Mouse (Mus musculus): ENCODE results near the gene Mfsd12. TPM values are rescaled to one million over a fixed set of nuclear protein-coding genes. Genes with fewer than 3 reads are reported as not detected.

Mfsd12 gene
- polyA plus RNA-seq (2014; fragmentation: Nextera tagmentation; extraction: Ambion mirVana) = 4.6 and 4.7 TPM in 2 replicates

DNA sequence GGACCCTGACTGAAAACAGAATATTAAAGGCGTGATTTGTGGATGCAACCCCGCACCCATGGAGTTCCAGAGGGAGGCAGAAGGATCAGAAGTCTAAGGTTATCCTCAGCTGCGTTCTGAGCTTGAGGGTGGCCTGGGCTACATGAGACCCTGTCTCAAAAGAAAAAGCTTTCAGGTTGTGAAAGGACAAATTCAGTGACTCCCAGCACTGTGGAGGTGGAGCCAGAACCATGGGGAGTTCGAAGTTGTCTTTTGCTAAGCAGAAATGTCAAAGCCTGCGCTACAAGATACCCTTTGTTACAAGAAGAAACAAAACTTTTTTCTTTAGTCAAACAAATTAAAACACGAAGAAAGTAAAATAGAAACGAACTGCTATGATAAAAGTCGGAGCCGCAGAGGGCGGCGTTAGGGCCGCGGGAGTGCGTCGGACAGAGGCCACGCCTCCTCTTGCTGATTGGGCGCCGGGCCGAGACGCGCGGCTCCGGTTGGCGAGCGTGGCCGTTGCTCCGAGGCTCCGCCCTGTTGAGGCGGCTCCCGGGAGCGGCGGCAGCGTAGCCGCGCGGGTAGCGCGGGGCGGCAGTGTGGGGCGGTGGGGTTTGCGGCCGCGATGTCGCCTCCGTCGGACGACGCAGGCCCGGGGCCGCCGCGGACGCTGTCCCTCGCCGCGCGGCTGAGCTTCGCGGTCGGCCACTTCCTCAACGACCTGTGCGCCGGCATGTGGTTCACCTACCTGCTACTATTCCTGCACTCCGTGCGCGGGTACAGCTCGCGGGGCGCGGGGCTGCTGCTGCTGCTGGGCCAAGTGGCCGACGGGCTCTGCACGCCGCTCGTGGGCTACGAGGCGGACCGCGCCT, at the start of gene Mfsd12:
Mfsd12 (plus strand) TSS at position 501 of the 854 bp plus-strand sequence.
- Histone ChIP-seq H3K36me3 (ENCODE audit: control insufficient read depth, insufficient read depth, low read length) (no peaks in the 10 kb centered on the region), H3K27me3 (ENCODE audit: control insufficient read depth, insufficient read depth, low read length) (no peaks in the 10 kb centered on the region), H3K4me3 (ENCODE audit: low read depth, low read length) (peak within 1 kb of the TSS; percentile 68), H3K27ac (ENCODE audit: low read depth, low read length) (no peak within 1 kb of the TSS; the same call in none of the 2 replicates), H3K4me2 (peak within 1 kb of the TSS; percentile 90), H3K4me1 (ENCODE audit: control insufficient read depth, insufficient read depth, low read length) (peaks cover 34% of the 10 kb centered on the region), H3K9ac (ENCODE audit: low read depth, low read length) (peak within 1 kb of the TSS; percentile 85), H3K9me3 (replicated peaks; ENCODE audit: control insufficient read depth, low read length) (no peaks in the 10 kb centered on the region)
- 4% methylated on average over 38 of the region's 79 CpGs for WGBS (ENCODE audit: insufficient replicate concordance)
- ATAC-seq (replicated peaks; ENCODE audit: insufficient number of reproducible peaks, low FRiP score, low TSS enrichment) = peak; percentile 86

DNA sequence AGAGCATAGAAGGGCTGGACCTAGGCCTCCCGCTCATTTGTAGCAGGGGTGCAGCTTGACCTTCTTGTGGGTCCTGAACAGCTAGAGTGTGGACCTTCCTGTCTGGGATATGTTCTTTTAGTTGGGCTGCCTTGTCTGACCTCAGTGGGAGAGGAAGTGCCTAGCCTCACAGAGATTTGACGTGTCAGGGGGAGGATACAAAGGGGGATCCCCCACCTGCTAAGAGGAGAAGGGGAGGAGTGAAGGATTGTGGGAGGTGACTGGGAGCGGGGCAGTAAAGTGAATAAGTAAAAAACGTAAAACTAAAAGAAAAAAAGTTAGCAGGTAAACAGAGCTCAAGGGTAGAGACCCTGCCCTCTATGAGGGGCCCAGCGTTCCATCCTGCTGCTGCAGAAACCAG, 47.7 kb upstream of the Mfsd12 start:
- H3K4me3 ChIP-seq (ENCODE audit: low read depth, low read length) = no peak overlapping the region
- ATAC-seq (replicated peaks; ENCODE audit: insufficient number of reproducible peaks, low FRiP score, low TSS enrichment) = no peak
- WGBS (ENCODE audit: insufficient replicate concordance) = 86% methylated on average over 5 of the region's 5 CpGs
- H3K4me2 ChIP-seq = no peak overlapping the region
- no peak overlapping the region for H3K9ac ChIP-seq (ENCODE audit: low read depth, low read length)
- no peaks in the 10 kb centered on the region for H3K27me3 ChIP-seq (ENCODE audit: control insufficient read depth, insufficient read depth, low read length)
- no peaks in the 10 kb centered on the region for H3K9me3 ChIP-seq (replicated peaks; ENCODE audit: control insufficient read depth, low read length)
- H3K4me1 ChIP-seq (ENCODE audit: control insufficient read depth, insufficient read depth, low read length) = peaks cover 2% of the 10 kb centered on the region
- peaks cover 55% of the 10 kb centered on the region for H3K36me3 ChIP-seq (ENCODE audit: control insufficient read depth, insufficient read depth, low read length)
- H3K27ac ChIP-seq (ENCODE audit: low read depth, low read length) = no peak overlapping the region

DNA sequence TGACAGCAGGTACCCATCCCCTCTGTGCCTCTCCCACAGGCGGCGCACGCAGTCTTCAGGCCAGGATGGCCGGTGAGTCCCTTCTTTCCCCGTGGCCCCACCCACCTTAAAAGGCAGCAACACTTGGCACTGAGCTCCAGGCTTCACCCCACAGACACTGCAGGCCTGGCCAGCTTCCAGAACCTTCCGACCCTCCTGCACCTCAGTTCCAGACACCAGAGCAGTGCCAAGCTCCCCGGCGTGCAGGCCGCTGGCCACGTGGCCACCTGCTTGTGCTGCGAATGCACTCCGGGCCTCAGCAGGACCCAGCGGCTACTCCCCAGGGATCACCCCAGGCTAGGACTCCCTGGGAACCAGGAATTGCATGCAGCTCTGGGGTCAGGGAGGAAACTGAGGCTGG, 43.7 kb upstream of the Mfsd12 start:
- Histone ChIP-seq H3K9me3 (replicated peaks; ENCODE audit: control insufficient read depth, low read length) (no peaks in the 10 kb centered on the region), H3K4me3 (ENCODE audit: low read depth, low read length) (no peak overlapping the region), H3K4me2 (no peak overlapping the region), H3K4me1 (ENCODE audit: control insufficient read depth, insufficient read depth, low read length) (peaks cover 14% of the 10 kb centered on the region), H3K9ac (ENCODE audit: low read depth, low read length) (no peak overlapping the region), H3K27me3 (ENCODE audit: control insufficient read depth, insufficient read depth, low read length) (no peaks in the 10 kb centered on the region), H3K27ac (ENCODE audit: low read depth, low read length) (no peak overlapping the region), H3K36me3 (ENCODE audit: control insufficient read depth, insufficient read depth, low read length) (peaks cover 40% of the 10 kb centered on the region)
- WGBS (ENCODE audit: insufficient replicate concordance) = 93% methylated on average over 13 of the region's 13 CpGs
- no peak for ATAC-seq (replicated peaks; ENCODE audit: insufficient number of reproducible peaks, low FRiP score, low TSS enrichment)

DNA sequence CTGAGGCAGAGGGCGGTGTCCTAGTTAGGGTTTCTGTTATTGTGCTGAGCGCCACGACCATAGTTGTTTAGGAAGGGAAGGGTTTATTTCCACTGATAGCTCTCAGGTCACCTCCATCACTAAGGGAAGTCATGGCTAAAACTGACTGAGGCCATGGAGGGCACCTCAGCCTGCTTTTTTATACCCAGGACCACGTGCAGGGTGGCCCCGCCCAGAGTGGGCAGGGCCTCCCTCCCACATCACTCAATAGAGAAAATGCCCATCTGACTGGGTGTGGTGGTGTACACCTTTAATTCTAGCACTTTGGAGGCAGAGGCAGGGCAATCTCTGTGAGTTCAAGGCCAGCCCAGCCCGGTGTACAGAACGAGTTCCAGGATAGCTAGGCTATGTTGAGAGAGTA, 43.1 kb upstream of the Mfsd12 start:
- peaks cover 35% of the 10 kb centered on the region for H3K36me3 ChIP-seq (ENCODE audit: control insufficient read depth, insufficient read depth, low read length)
- H3K27me3 ChIP-seq (ENCODE audit: control insufficient read depth, insufficient read depth, low read length) = no peaks in the 10 kb centered on the region
- WGBS (ENCODE audit: insufficient replicate concordance) = 81% methylated on average over 7 of the region's 7 CpGs

DNA sequence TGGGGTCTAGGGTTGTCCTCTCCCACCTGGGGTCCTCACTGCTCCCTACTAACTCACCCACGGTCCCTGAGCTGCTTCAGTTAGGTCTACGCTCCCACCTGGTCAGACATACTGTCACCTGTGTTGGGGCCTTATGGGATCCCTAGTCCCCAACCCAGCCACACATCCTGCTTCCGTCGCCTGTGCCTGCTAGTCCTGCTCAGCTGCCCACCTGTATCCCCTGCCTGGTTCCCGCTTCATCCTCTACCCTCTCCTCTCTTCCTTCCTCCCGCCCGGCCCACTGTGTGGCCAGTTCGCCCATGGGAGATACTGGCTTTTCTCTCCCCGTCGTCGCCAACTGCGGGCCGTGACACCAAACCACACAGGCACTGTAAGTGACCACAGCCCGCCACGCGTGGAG, 41.7 kb upstream of the Mfsd12 start:
- ATAC-seq (replicated peaks; ENCODE audit: insufficient number of reproducible peaks, low FRiP score, low TSS enrichment) = no peak
- Histone ChIP-seq H3K27ac (ENCODE audit: low read depth, low read length) (no peak overlapping the region), H3K36me3 (ENCODE audit: control insufficient read depth, insufficient read depth, low read length) (peaks cover 29% of the 10 kb centered on the region), H3K27me3 (ENCODE audit: control insufficient read depth, insufficient read depth, low read length) (no peaks in the 10 kb centered on the region), H3K4me1 (ENCODE audit: control insufficient read depth, insufficient read depth, low read length) (peaks cover 26% of the 10 kb centered on the region), H3K9ac (ENCODE audit: low read depth, low read length) (no peak overlapping the region), H3K4me2 (no peak overlapping the region), H3K4me3 (ENCODE audit: low read depth, low read length) (no peak overlapping the region), H3K9me3 (replicated peaks; ENCODE audit: control insufficient read depth, low read length) (no peaks in the 10 kb centered on the region)
- 89% methylated on average over 16 of the region's 16 CpGs for WGBS (ENCODE audit: insufficient replicate concordance)

More for the DNA sequence above, 43.1 kb upstream of the Mfsd12 start:
- Histone ChIP-seq H3K9me3 (replicated peaks; ENCODE audit: control insufficient read depth, low read length) (no peaks in the 10 kb centered on the region), H3K9ac (ENCODE audit: low read depth, low read length) (no peak overlapping the region), H3K27ac (ENCODE audit: low read depth, low read length) (no peak overlapping the region), H3K4me2 (no peak overlapping the region), H3K4me3 (ENCODE audit: low read depth, low read length) (no peak overlapping the region), H3K4me1 (ENCODE audit: control insufficient read depth, insufficient read depth, low read length) (peaks cover 20% of the 10 kb centered on the region)
- ATAC-seq (replicated peaks; ENCODE audit: insufficient number of reproducible peaks, low FRiP score, low TSS enrichment) = no peak

DNA sequence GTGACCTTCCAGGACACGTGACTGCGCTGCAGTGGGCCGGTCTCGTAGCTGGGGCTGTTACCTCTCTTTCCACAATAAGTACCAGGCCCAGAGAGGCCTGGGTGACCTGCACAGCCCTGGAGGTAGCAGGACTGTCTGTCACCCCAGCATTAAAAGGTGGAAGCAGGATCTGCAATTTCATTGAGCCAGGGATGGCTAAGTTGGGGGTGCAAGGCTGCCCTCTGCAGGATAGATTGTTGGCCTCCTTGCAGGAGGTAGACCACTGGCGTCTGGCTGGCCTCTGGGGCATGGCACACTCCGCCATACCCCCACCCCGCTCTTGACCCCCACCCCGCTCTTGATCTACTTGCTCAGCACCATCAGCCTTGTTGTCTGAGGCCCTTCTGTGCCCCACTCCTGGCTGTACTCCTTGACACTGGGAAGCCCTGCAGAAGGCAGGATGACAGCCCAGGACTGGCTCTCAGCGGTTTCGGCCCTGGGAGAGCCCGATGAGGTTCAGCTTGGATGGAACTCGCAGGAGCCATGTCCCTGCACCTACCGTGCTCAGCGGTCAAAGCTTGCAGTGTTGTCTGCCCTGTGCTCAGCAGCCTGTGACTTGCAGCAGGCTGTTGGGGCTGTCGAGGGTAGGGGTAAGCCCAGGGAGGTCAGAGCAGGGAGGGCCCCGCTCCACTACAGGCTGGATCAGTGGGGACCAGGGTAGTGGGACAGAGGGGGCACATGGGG, 40.8 kb upstream of the Mfsd12 start:
- Histone ChIP-seq H3K9ac (ENCODE audit: low read depth, low read length) (peak overlapping the region; percentile 66; the same call in 1 of the 2 replicates), H3K4me1 (ENCODE audit: control insufficient read depth, insufficient read depth, low read length) (peaks cover 26% of the 10 kb centered on the region), H3K4me3 (ENCODE audit: low read depth, low read length) (peak overlapping the region; percentile 28), H3K36me3 (ENCODE audit: control insufficient read depth, insufficient read depth, low read length) (peaks cover 23% of the 10 kb centered on the region), H3K9me3 (replicated peaks; ENCODE audit: control insufficient read depth, low read length) (no peaks in the 10 kb centered on the region), H3K27ac (ENCODE audit: low read depth, low read length) (no peak overlapping the region), H3K27me3 (ENCODE audit: control insufficient read depth, insufficient read depth, low read length) (no peaks in the 10 kb centered on the region), H3K4me2 (peak overlapping the region; percentile 63)
- WGBS (ENCODE audit: insufficient replicate concordance) = 46% methylated on average over 16 of the region's 16 CpGs
- no peak for ATAC-seq (replicated peaks; ENCODE audit: insufficient number of reproducible peaks, low FRiP score, low TSS enrichment)

DNA sequence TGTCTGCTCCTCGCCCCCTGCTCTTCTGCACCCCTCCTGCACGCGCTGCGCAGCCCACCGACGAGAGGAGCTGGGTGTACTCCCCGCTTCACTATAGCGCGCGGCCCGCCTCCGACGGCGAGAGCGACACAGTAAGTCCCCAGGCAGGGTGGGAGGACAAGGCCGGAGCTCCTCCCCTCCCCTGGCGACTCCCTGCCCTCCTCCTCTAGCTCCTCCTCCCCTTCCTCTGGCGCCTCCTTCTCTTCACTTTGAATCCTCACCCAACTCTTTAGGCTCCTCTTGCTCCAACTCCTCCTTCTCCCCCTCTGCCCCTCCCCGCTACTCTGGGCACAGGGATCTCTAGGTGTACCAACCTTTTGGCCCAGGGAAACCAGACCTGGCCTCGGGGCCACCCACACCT, 40.0 kb upstream of the Mfsd12 start:
- H3K4me1 ChIP-seq (ENCODE audit: control insufficient read depth, insufficient read depth, low read length) = peaks cover 34% of the 10 kb centered on the region
- no peak overlapping the region for H3K27ac ChIP-seq (ENCODE audit: low read depth, low read length)
- 8% methylated on average over 20 of the region's 20 CpGs for WGBS (ENCODE audit: insufficient replicate concordance)
- no peaks in the 10 kb centered on the region for H3K9me3 ChIP-seq (replicated peaks; ENCODE audit: control insufficient read depth, low read length)
- peak overlapping the region; percentile 63 for H3K4me2 ChIP-seq
- peak overlapping the region; percentile 66 for H3K9ac ChIP-seq (ENCODE audit: low read depth, low read length)
- no peak for ATAC-seq (replicated peaks; ENCODE audit: insufficient number of reproducible peaks, low FRiP score, low TSS enrichment)
- H3K27me3 ChIP-seq (ENCODE audit: control insufficient read depth, insufficient read depth, low read length) = no peaks in the 10 kb centered on the region
- peak overlapping the region; percentile 28 for H3K4me3 ChIP-seq (ENCODE audit: low read depth, low read length)
- peaks cover 19% of the 10 kb centered on the region for H3K36me3 ChIP-seq (ENCODE audit: control insufficient read depth, insufficient read depth, low read length)

DNA sequence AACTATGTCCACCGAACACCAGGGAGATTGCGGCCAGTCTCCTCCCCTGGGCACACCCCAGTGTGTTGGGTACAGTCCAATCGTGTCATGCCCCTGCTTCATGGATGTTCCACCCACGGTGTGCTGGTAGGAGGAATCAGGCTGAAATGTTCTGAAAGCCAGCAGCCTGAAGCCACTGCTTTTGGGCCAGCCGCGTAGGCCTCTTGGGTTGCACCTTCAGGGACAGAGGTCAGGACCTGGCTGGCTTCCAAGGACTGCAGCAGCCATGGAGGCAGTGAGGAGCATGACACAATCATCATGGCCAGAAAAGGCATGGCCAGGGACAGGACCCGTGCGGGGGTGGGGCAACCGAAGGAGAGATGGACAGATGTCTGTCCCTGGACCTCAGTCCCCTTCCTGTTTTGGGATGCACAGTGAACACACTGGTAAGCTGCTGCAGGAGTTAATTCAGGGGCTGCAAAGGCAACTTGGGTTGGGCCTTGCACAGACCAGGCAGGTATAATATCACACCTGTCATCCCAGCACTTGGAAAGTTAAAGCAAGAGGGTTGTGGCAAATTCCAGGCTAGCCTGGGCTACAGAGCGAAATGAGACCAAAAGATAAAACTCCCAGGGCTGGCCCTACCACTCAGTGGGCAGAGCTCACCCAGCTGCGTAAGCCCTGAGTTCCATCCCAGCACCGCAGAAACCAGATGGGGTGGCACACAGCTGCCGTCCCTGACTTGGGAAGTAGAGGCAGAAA, 38.5 kb upstream of the Mfsd12 start:
- ATAC-seq (replicated peaks; ENCODE audit: insufficient number of reproducible peaks, low FRiP score, low TSS enrichment) = no peak
- H3K9me3 ChIP-seq (replicated peaks; ENCODE audit: control insufficient read depth, low read length) = no peaks in the 10 kb centered on the region
- H3K9ac ChIP-seq (ENCODE audit: low read depth, low read length) = peak overlapping the region; percentile 72; the same call in 1 of the 2 replicates
- peaks cover 25% of the 10 kb centered on the region for H3K36me3 ChIP-seq (ENCODE audit: control insufficient read depth, insufficient read depth, low read length)
- no peak overlapping the region for H3K27ac ChIP-seq (ENCODE audit: low read depth, low read length)
- H3K4me2 ChIP-seq = peak overlapping the region; percentile 87
- H3K4me3 ChIP-seq (ENCODE audit: low read depth, low read length) = no peak overlapping the region
- WGBS (ENCODE audit: insufficient replicate concordance) = 87% methylated on average over 13 of the region's 13 CpGs
- H3K27me3 ChIP-seq (ENCODE audit: control insufficient read depth, insufficient read depth, low read length) = no peaks in the 10 kb centered on the region
- H3K4me1 ChIP-seq (ENCODE audit: control insufficient read depth, insufficient read depth, low read length) = peaks cover 37% of the 10 kb centered on the region
